Mouse (Mus musculus) erythroid progenitor cell, adult 5-6 weeks (primary cell): ENCODE results near the gene Psmb4. TPM values are rescaled to one million over a fixed set of nuclear protein-coding genes. Genes with fewer than 3 reads are reported as not detected.
"Not testable (repeated sequence)": the region's sequence is repeated elsewhere in the genome, so short reads cannot be mapped to it uniquely, and the experiment has no call there.

Experiments
- ATAC-seq: replicated peaks from 2 replicates; pipeline ENCODE4 v1.8.0; 2016; ENCODE audit warnings: moderate number of reproducible peaks, mild to moderate bottlenecking, moderate TSS enrichment, inconsistent platforms; ENCODE audit not compliant: poor library complexity, low FRiP score, severe bottlenecking
- total RNA-seq, 2 experiments: library from RNA; stranded (forward) in 1 of 2; stranded (reverse) in 1 of 2; fragments of 150-400 nt in 1 of 2; fragments of 186-747, 209-891 nt in 1 of 2; gene quantifications; 2 replicates each; pipeline versions ENCODE4 v1.2.3 to v1.2.4; 2015 to 2017; ENCODE audit warnings: low replicate concordance in 2 of 2

Psmb4 gene
- 171 and 185 TPM in 2 replicates for total RNA-seq (2015; ENCODE audit: low replicate concordance)
- 25.2 and 96.7 TPM in 2 replicates for total RNA-seq (2017; ENCODE audit: low replicate concordance)

DNA sequence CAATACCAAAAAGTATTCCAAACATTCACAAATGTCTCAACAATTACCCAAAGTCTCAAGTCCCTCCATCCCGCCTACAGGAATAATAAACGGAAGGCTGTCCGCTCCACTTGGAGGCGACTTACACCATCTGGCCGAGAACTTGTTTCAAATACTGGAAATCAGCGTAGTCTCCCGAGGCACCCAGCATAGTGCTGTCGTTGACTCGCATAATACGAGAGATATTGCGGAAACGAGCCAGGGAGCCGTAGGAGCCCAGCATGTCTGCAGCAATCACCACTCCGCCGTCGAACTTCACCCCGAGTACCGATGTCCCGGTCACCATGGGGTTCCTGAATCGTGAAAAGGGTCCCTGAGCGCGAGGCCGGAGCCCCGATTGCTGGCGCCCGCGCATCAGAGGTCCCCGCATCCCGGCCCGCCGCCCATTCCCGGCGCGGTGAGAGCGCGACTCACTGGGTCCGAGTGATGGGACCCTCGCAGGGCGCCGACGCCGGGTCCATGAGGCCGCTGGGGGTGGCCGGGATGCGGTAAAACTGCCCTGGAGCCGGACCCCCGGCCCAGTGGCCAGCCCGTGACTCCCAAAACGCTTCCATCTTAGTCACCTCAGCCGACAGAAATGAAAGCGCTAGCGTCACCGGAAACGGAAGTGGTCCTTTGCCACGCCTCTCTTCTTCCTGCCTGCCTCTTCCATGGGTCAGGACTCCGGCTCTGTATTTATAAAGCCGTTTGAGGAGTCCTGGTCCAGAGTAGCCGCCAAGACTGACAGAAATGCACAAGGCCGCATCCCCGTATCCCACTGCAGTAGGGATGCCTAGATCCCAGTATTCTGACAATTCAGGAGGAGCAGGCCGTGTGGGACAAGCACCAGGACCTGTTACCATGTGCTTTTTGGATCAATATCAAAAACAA lies at the start of gene Psmb4:
Psmb4 (minus strand) TSS at position 646 of the 909 bp plus-strand sequence.
- ATAC-seq: peak; percentile 96

- peak; percentile 30 for ATAC-seq
These were observed 49.4 kb upstream of the Psmb4 start for GRCm38 (mm10) chr3:94936147-94936546.

GRCm38 (mm10) chr3:94935332-94935731 lies 48.6 kb upstream of the Psmb4 start:
- ATAC-seq: not testable (repeated sequence)

DNA sequence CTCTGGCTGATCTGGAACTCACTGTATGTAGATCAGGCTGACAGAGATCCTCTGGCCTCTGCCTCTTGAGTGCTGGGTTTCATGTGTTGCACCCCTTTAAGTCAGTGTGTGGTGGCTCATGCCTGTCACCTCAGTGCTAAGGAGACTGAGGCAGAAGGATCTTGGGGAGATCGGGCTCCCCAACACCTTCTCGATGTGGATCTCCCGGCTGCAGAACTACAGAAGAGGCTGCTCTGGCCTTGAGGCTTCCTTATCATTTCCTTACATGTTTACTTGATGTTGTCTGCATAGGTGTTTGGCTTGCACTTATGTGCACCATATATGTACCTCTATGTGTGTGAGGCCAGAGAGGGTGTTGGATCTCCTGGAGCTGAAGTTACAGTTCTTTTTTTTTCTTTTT lies 47.8 kb upstream of the Psmb4 start:
- peak; percentile 25 for ATAC-seq

- ATAC-seq: not testable (repeated sequence)
These were observed 46.8 kb upstream of the Psmb4 start for GRCm38 (mm10) chr3:94933604-94934003.

GRCm38 (mm10) chr3:94932809-94933564 lies 46.2 kb upstream of the Psmb4 start, which contains the start of gene Selenbp1:
Selenbp1 (plus strand) TSS chr3:94933056.
- ATAC-seq: peak; percentile 79

- not testable (repeated sequence) for ATAC-seq
These were observed 45.5 kb upstream of the Psmb4 start for GRCm38 (mm10) chr3:94932279-94932678.

- not testable (repeated sequence) for ATAC-seq
These were observed 44.8 kb upstream of the Psmb4 start for GRCm38 (mm10) chr3:94931427-94932082.

- ATAC-seq: not testable (repeated sequence)
These were observed 43.9 kb upstream of the Psmb4 start for GRCm38 (mm10) chr3:94930386-94931266.

GRCm38 (mm10) chr3:94928979-94929378 lies 42.2 kb upstream of the Psmb4 start:
- ATAC-seq: not testable (repeated sequence)

DNA sequence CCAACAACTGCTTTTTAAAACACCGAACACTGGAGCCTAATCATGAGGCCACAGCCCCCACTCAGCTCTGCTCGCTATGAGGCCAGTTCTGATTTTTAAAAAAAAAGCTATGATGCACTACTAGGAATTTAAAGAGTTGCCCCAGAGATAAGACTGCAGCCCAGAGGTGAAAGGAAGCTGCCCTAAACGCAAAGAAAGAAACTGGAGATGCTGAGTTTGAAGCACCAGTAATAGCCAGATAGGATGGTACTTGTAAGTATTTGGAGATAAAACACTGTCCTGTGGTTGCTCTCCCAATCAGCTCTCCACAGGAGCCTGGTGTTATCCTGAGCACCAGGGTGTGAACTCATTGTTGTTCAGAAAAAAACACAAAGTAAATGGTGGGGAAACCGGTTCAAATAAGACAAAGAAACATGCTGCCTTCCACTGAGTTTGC lies 39.6 kb upstream of the Psmb4 start:
- peak; percentile 84 for ATAC-seq

DNA sequence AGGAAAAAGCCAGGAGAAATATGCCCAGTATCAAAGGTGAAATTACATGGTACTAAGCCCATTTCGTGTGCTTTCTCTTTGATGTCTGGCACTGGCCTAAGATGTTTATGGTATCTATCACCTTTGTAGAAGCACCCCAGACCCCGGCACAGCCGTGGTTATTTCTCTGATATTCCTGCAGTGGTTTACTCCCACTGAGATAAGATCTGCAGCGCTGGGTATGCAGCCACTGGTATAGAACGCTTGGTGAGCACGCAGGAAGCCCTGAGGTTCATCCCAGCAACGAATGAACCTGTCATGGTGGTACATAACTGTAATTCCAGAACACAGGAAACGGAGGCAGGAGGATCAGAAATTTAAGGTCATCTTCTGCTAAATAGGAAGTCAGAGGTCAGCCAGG lies 37.9 kb upstream of the Psmb4 start:
- no peak; the same call in 1 of the 2 replicates for ATAC-seq

DNA sequence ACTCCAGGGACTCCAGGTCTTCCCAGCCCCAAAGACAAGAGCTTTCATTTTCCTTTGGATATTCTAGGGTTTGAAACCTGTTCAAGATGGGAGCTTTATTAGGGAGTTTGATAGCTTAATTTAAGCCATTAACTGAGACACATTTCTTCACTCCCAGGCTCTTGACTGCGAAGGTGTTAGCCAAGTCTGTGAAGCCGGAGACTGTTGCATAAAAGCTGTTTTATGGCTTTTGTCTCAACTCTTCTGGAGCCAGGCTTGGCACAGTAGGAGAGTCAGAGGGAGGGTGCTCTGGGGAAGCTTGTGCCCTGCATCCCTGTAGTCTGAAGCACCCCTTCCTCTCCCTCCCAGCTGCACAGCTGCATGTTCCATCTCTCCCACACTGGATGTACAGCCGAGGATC lies 35.6 kb upstream of the Psmb4 start:
- ATAC-seq: no peak

GRCm38 (mm10) chr3:94921104-94921503 lies 34.3 kb upstream of the Psmb4 start:
- ATAC-seq: no peak

DNA sequence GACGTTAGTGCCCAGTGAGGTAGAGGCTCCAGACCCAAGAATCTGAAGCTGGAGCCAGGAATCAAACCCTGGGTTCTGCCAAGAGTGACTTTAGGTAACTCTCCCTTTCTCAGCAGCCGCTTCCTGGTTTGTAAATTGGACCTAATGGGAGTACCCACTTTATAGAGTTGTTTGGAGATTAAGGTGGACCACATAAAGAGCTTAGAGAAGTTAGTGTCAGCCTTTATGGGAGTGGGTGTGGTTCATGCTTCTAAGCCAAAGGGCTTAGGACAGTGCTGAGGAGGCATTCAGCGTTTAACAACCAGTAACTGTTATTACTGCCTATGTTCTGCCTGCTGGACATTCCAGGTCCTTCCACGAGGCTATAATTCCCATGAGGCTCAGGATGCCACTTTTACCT lies 32.1 kb upstream of the Psmb4 start:
- ATAC-seq: no peak

- peak; percentile 97 for ATAC-seq
These were observed 31.1 kb upstream of the Psmb4 start for GRCm38 (mm10) chr3:94917816-94918361.

- no peak for ATAC-seq
These were observed 29.4 kb upstream of the Psmb4 start for GRCm38 (mm10) chr3:94915903-94916741.

GRCm38 (mm10) chr3:94913801-94914200 lies 27.0 kb upstream of the Psmb4 start:
- no peak for ATAC-seq
